Mouse (Mus musculus) cerebellum, postnatal 36 days (tissue): ENCODE measurements around the gene Apobr.

Experiments
- DNase-seq, 2 experiments: peaks; one replicate each; pipeline ENCODE4 v3.0.0; 2021 to 2022; ENCODE audit warnings: mixed read lengths in 2 of 2

Gene Apobr

GRCm38 (mm10) chr7:126584506-126584977, at the start of gene Apobr:
Gene Apobr (plus strand): TSS chr7:126584942.
- no peak for DNase-seq

GRCm38 (mm10) chr7:126535766-126536165, 49.0 kb upstream of the Apobr start:
- DNase-seq = peak in 1 of 2 experiments; percentile 17

- no peak for DNase-seq
These were observed 48.3 kb upstream of the Apobr start for GRCm38 (mm10) chr7:126536466-126536865.

- DNase-seq = no peak
These were observed 46.7 kb upstream of the Apobr start for GRCm38 (mm10) chr7:126537820-126538585.

GRCm38 (mm10) chr7:126541661-126542060, 43.1 kb upstream of the Apobr start:
- DNase-seq = no peak

- no peak for DNase-seq
These were observed 39.1 kb upstream of the Apobr start for GRCm38 (mm10) chr7:126545631-126546030.

GRCm38 (mm10) chr7:126554796-126555195, 29.9 kb upstream of the Apobr start:
- no peak for DNase-seq

- no peak for DNase-seq
These were observed 28.1 kb upstream of the Apobr start for GRCm38 (mm10) chr7:126556635-126557034.

GRCm38 (mm10) chr7:126565693-126566092, 19.0 kb upstream of the Apobr start:
- DNase-seq = no peak

- DNase-seq = peak; percentile 84 to 88
These were observed 18.5 kb upstream of the Apobr start, which contains the start of gene Eif3c for GRCm38 (mm10) chr7:126566094-126566765. Gene Eif3c (minus strand): TSS chr7:126566411.

- peak; percentile 26 to 33 for DNase-seq
These were observed 7.8 kb upstream of the Apobr start for GRCm38 (mm10) chr7:126576946-126577345.

GRCm38 (mm10) chr7:126579172-126579571, 5.6 kb upstream of the Apobr start:
- DNase-seq = peak; percentile 30 to 47

GRCm38 (mm10) chr7:126581661-126582060, 3.1 kb upstream of the Apobr start:
- DNase-seq = no peak

GRCm38 (mm10) chr7:126582759-126583158, 2.0 kb upstream of the Apobr start:
- DNase-seq = peak in 1 of 2 experiments; percentile 37

- peak; percentile 88 for DNase-seq
These were observed 1.5 kb upstream of the Apobr start for GRCm38 (mm10) chr7:126583251-126583709.

- DNase-seq = peak in 1 of 2 experiments; percentile 10
These were observed 981 bp upstream of the Apobr start for GRCm38 (mm10) chr7:126583761-126584160.

- no peak for DNase-seq
These were observed 975 bp downstream of the Apobr start, which contains the start of gene Cln3 for GRCm38 (mm10) chr7:126585717-126586116. Gene Cln3 (minus strand): TSS chr7:126585817.

- no peak for DNase-seq
These were observed 2.1 kb downstream of the Apobr start for GRCm38 (mm10) chr7:126586839-126587238.

GRCm38 (mm10) chr7:126587779-126588178, 3.0 kb downstream of the Apobr start:
- DNase-seq = peak; percentile 20 to 27

GRCm38 (mm10) chr7:126594862-126595561, 10.3 kb downstream of the Apobr start, which contains the start of gene Il27:
Gene Il27 (minus strand): TSS chr7:126594941.
- DNase-seq = no peak

- DNase-seq = no peak
These were observed 11.1 kb downstream of the Apobr start for GRCm38 (mm10) chr7:126595890-126596289.

GRCm38 (mm10) chr7:126596414-126596813, 11.7 kb downstream of the Apobr start:
- DNase-seq = no peak

- DNase-seq = no peak
These were observed 14.2 kb downstream of the Apobr start for GRCm38 (mm10) chr7:126598919-126599318.
